Mouse (Mus musculus) heart, postnatal 0 days (tissue): ENCODE measurements at regions not wholly inside any gene's neighbourhood (a gene's known extent, or its start where the extent isn't known, plus 50 kb on each side); places are given as distances from the start of the nearest gene placed in this dataset.

Experiments
- CTCF ChIP-seq: IDR thresholded peaks from 2 replicates; pipeline ENCODE4 v1.5.1; 2016; ENCODE audit warnings: antibody characterized with exemption, control low read depth, low read depth
- EP300 ChIP-seq: IDR thresholded peaks from 2 replicates; pipeline ENCODE4 v1.6.1; 2016; ENCODE audit warnings: antibody characterized with exemption, low read depth

GRCm38 (mm10) chr10:66558097-66558840 lies 537.7 kb upstream of the Jmjd1c start:
- no peak for TF ChIP-seq CTCF
- TF ChIP-seq EP300, result no peak
